Mouse (Mus musculus) spleen, postnatal 10 days (tissue): ENCODE results near the gene Atp5d.
A peak's percentile ranks its signal among the peaks of the same experiment; 100 is the strongest.

Experiments used
- DNase-seq, 2 experiments: peaks; one replicate each; pipeline ENCODE4 v3.0.0; 2021 to 2022; ENCODE audit warnings: low spot score in 2 of 2

Atp5d gene

GRCm38 (mm10) chr10:80179068-80180051 lies 40.9 kb downstream of the Atp5d start, which contains the start of gene Efna2:
TSS of gene Efna2 (plus strand) at chr10:80179482.
- DNase-seq: peak in 1 of 2 experiments; percentile 37

- no peak for DNase-seq
Measured at GRCm38 (mm10) chr10:80180288-80180687, 41.9 kb downstream of the Atp5d start.

- DNase-seq: no peak
Measured at GRCm38 (mm10) chr10:80180823-80181222, 42.4 kb downstream of the Atp5d start.

- DNase-seq: no peak
Measured at GRCm38 (mm10) chr10:80182547-80182946, 44.1 kb downstream of the Atp5d start.

- no peak for DNase-seq
Measured at GRCm38 (mm10) chr10:80186649-80187048, 48.2 kb downstream of the Atp5d start.

- no peak for DNase-seq
Measured at GRCm38 (mm10) chr10:80187739-80188138, 49.3 kb downstream of the Atp5d start.

GRCm38 (mm10) chr10:80188453-80189024 lies 50.1 kb downstream of the Atp5d start:
- no peak for DNase-seq

- DNase-seq: no peak
Measured at GRCm38 (mm10) chr10:80189999-80190398, 51.6 kb downstream of the Atp5d start.

GRCm38 (mm10) chr10:80190491-80191051 lies 52.1 kb downstream of the Atp5d start:
- no peak for DNase-seq

- no peak for DNase-seq
Measured at GRCm38 (mm10) chr10:80193976-80194375, 55.5 kb downstream of the Atp5d start.

GRCm38 (mm10) chr10:80194441-80194840 lies 56.0 kb downstream of the Atp5d start:
- no peak for DNase-seq
